Mouse (Mus musculus) intestine, postnatal 0 days (tissue): Measurements from ENCODE around the gene Amn. TPM values are rescaled to one million over a fixed set of nuclear protein-coding genes. Genes with fewer than 3 reads are reported as not detected.

Experiments used
- ATAC-seq: fragments of 200-750 bp; cut with Nextera tagmentation; 2 replicates; pipeline ENCODE4 v1.8.0; 2017; ENCODE audit warnings: mild to moderate bottlenecking, moderate TSS enrichment, moderate library complexity
- H3K27ac ChIP-seq: fragments of 300-500 bp; sonication (generic); 2 replicates; pipeline ENCODE4 v1.5.1; 2014; ENCODE audit warnings: mild to moderate bottlenecking, low read depth, low read length, moderate library complexity
- H3K27me3 ChIP-seq: fragments of 300-500 bp; sonication (generic); replicated peaks from 2 replicates; pipeline ENCODE4 v1.6.1; 2014; ENCODE audit warnings: low read length, mixed read lengths; ENCODE audit not compliant: control insufficient read depth, insufficient read depth
- H3K36me3 ChIP-seq: fragments of 300-500 bp; sonication (generic); 2 replicates; pipeline ENCODE4 v1.6.1; 2014; ENCODE audit warnings: mild to moderate bottlenecking, moderate library complexity; ENCODE audit not compliant: control insufficient read depth, insufficient read depth
- H3K4me1 ChIP-seq: fragments of 300-500 bp; sonication (generic); replicated peaks from 2 replicates; pipeline ENCODE4 v1.6.1; 2014; ENCODE audit warnings: antibody characterized with exemption, low read length, mixed read lengths; ENCODE audit not compliant: control insufficient read depth, insufficient read depth
- H3K4me2 ChIP-seq: fragments of 300-500 bp; sonication (generic); replicated peaks from 2 replicates; pipeline ENCODE4 v1.6.1; 2014; ENCODE audit warnings: low read depth, mild to moderate bottlenecking, moderate library complexity
- H3K4me3 ChIP-seq: fragments of 300-500 bp; sonication (generic); 2 replicates; pipeline ENCODE4 v1.5.1; 2014; ENCODE audit warnings: low read depth, low read length
- H3K9ac ChIP-seq: fragments of 300-500 bp; sonication (generic); 2 replicates; pipeline ENCODE4 v1.6.1; 2014; ENCODE audit warnings: mild to moderate bottlenecking, low read depth, low read length
- H3K9me3 ChIP-seq: fragments of 300-500 bp; sonication (generic); 2 replicates; pipeline ENCODE4 v1.6.1; 2016; ENCODE audit warnings: mixed run types; ENCODE audit not compliant: control insufficient read depth
- CTCF ChIP-seq: sonication (generic); IDR thresholded peaks from 2 replicates; pipeline ENCODE4 v1.5.1; 2016; ENCODE audit warnings: low read depth, mild to moderate bottlenecking, control low read depth, antibody characterized with exemption, moderate library complexity
- WGBS: fragments of 180-500 bp; shearing (Covaris S2); extraction: QIAGEN DNeasy Blood & Tissue Kit; methylation state at CpG from one replicate; pipeline ENCODE4 v1.1.7; 2014; 5-methylcytosine and 5-hydroxymethylcytosine counted together
- polyA plus RNA-seq: library from polyadenylated mRNA; unstranded; fragments of >200 nt; fragmentation: Nextera tagmentation; extraction: Ambion mirVana; gene quantifications from 2 replicates; pipeline ENCODE4 v1.2.1, GENCODE M21; 2015

Gene Amn
- 528 and 608 TPM in 2 replicates for polyA plus RNA-seq

DNA sequence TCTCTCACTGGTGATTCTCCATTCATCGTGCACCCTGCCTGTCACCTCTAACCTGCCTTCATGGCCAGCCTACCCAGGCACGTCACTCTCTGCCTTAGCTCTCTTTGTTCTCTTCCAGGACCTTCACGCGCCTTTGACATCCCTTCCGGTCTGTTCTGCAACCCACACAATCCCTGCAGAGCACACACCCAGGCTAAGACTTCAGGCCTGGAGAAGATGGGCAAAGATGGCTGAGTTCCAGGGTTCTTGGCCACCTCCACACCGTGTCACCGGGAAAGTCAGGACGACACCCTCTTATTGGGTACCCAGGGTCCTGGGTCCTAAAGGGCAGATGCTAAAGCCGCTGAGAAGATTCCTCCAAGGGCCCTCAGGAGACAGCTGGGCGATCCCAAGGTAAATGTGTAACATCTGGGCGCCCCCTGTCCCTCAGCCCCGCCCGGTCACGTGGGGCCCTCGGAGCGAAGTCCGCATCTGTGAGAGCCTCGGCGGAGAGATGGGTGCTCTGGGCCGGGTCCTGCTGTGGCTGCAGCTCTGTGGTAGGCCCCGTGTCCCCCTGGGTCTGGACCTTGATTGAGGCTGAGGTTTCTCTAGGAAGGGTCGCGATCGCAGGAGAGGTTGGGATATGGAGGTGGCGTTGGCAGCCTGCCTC lies at the start of gene Amn:
Amn (plus strand) TSS at position 467 of the 649 bp plus-strand sequence.
- peak; percentile 75 for ATAC-seq
- H3K27me3 ChIP-seq: peaks cover 42% of the 10 kb centered on the region
- H3K4me1 ChIP-seq: 0 out of 2 replicates have a peak, but pooled peaks cover 8% of the 10 kb centered on the region
- 19% methylated on average over 25 of the region's 25 CpGs for WGBS
- no peak; the same call in 1 of the 2 replicates for TF ChIP-seq CTCF
- peaks cover 23% of the 10 kb centered on the region for H3K36me3 ChIP-seq
- H3K4me3 ChIP-seq: peak within 1 kb of the TSS; percentile 50
- peak within 1 kb of the TSS; percentile 76 for H3K27ac ChIP-seq
- no peaks in the 10 kb centered on the region for H3K9me3 ChIP-seq
- peak within 1 kb of the TSS; percentile 51 for H3K9ac ChIP-seq
- H3K4me2 ChIP-seq: peak within 1 kb of the TSS; percentile 73

DNA sequence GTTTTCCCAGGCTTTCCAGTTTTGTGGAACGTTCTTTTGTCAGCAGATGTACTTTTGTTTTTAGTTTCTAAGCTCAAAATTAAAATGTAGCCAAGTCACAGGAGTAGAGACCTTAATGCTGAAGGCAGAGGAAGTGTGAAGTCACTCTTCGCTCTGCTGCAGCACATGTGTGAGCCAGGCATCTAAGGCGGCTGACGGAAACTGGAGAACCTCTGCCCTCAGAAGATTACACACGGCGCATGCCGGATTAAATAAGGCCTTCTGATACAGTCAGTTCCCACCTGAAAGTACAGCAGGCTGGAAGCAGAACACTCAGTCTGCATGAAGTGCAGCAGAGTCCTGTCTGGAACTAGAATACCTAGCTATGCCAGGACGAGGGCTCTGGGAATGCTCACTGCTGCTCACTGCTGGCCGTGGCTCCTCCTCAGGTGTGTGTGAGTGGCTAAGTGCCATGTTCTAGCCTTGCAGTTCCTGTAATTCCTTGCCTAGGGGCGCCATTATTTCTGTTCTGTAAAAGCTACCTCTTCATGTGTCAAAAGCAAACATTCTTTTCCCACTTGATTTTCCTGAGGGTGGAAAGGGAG lies 45.6 kb upstream of the Amn start:
- no peak for TF ChIP-seq CTCF

DNA sequence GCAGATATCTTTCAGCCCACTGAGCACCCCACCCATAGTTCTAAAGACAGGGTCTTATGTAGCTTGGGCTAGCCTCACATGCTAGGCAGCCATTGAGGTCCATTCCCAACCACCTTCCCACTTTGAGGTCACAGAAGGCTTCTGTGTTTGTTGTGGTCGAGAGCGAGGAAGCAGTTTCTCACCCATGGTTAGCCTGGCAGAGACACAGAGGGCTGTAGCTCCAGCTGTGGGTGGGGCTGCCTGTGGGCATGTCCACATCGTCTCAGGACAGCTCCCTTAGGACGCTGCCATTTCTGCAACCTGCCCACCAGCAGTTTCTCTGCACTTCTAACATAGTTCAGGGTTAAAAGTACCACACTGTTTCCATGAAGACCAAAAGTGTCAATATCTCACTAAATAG lies 43.5 kb upstream of the Amn start:
- Histone ChIP-seq H3K9me3 (no peaks in the 10 kb centered on the region), H3K4me3 (no peak overlapping the region), H3K27ac (no peak overlapping the region), H3K9ac (no peak overlapping the region), H3K27me3 (no peaks in the 10 kb centered on the region), H3K4me2 (no peak overlapping the region), H3K4me1 (no peaks in the 10 kb centered on the region), H3K36me3 (0 out of 2 replicates have a peak, but pooled peaks cover under 1% of the 10 kb centered on the region)
- TF ChIP-seq CTCF: no peak
- WGBS: 73% methylated on average over 4 of the region's 4 CpGs
- ATAC-seq: no peak

More for the DNA sequence above, 45.6 kb upstream of the Amn start:
- no peak overlapping the region for H3K27ac ChIP-seq
- H3K9ac ChIP-seq: no peak overlapping the region
- H3K4me3 ChIP-seq: no peak overlapping the region
- no peaks in the 10 kb centered on the region for H3K4me1 ChIP-seq
- no peaks in the 10 kb centered on the region for H3K9me3 ChIP-seq
- no peaks in the 10 kb centered on the region for H3K27me3 ChIP-seq
- WGBS: 80% methylated on average over 10 of the region's 10 CpGs
- ATAC-seq: no peak
- no peak overlapping the region for H3K4me2 ChIP-seq
- H3K36me3 ChIP-seq: peaks cover 13% of the 10 kb centered on the region

DNA sequence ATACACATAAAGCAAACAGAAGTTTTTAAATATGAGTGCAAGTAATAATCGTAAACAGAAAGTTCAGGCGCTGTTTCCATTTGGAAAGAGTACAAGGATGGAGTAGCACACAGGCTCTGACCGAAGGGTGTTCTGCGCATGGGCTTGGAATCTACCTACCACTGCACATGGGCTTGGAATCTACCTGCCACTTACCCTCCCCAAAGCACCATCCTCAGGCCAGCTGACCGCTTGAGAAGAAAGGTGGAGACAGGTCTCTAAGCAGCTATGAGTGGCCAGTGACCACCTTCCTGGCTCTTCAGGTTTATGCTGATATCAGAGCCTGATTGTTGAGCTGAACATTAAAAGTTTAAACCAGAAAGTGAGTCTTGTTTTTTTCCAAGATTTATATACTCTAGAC lies 42.4 kb upstream of the Amn start:
- H3K9me3 ChIP-seq: no peaks in the 10 kb centered on the region
- no peak for TF ChIP-seq CTCF
- 93% methylated on average over 5 of the region's 5 CpGs for WGBS
- no peaks in the 10 kb centered on the region for H3K36me3 ChIP-seq
- H3K4me1 ChIP-seq: no peaks in the 10 kb centered on the region
- no peak overlapping the region for H3K9ac ChIP-seq
- H3K27ac ChIP-seq: no peak overlapping the region
- no peak overlapping the region for H3K4me2 ChIP-seq
- no peak for ATAC-seq
- no peak overlapping the region for H3K4me3 ChIP-seq
- no peaks in the 10 kb centered on the region for H3K27me3 ChIP-seq

DNA sequence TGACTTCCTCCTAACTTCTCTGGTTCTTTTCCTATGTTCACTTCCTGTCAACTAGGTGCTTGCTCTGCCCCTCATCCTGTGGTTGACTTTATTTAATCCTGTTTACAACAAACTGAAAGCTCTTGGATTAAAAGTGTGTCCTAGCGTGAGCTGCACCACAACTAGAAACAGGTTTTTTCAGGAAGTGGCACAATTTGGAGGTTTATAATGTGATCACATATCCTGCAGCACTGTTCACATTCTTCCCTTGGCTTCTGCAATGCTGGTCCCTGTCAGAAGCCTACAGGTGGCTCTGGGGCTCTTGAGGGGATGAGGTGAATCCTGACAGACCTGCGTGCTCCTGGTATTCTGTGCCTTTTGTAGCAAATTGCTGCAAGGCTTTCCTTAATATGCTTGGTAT lies 40.1 kb upstream of the Amn start:
- H3K4me3 ChIP-seq: no peak overlapping the region

DNA sequence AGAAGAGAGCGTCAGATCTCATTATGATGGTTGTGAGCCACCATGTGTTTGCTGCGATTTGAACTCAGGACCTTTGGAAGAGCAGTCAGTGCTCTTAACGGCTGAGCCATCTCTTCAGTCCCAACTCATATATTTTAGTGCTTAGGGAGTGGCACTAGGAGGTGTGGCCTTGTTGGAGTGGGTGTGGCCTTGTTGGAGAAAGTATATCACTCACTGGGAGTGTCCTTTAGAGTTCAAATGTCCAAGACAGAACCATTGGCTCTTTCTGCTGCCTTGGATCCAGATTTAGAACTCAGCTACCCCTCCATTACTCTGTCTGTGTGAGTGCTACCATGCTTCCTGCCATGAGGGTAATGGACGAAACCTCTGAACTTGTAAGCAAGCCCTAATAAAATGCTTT lies 37.1 kb upstream of the Amn start:
- H3K36me3 ChIP-seq: peaks cover 6% of the 10 kb centered on the region; the same call in 1 of the 2 replicates
- H3K4me3 ChIP-seq: no peak overlapping the region
- no peak overlapping the region for H3K27ac ChIP-seq
- WGBS: 75% methylated on average over 4 of the region's 4 CpGs
- no peak overlapping the region for H3K9ac ChIP-seq
- no peak for TF ChIP-seq CTCF
- no peaks in the 10 kb centered on the region for H3K27me3 ChIP-seq
- no peaks in the 10 kb centered on the region for H3K9me3 ChIP-seq
- no peaks in the 10 kb centered on the region; the same call in 1 of the 2 replicates for H3K4me1 ChIP-seq
- peak; percentile 78 for ATAC-seq
- no peak overlapping the region for H3K4me2 ChIP-seq

More for the DNA sequence above, 40.1 kb upstream of the Amn start:
- WGBS: 86% methylated on average over 2 of the region's 2 CpGs
- Histone ChIP-seq H3K9ac (no peak overlapping the region), H3K4me1 (no peaks in the 10 kb centered on the region; the same call in 1 of the 2 replicates), H3K36me3 (no peaks in the 10 kb centered on the region), H3K4me2 (no peak overlapping the region), H3K27ac (no peak overlapping the region), H3K27me3 (no peaks in the 10 kb centered on the region), H3K9me3 (no peaks in the 10 kb centered on the region)
- TF ChIP-seq CTCF: no peak
- ATAC-seq: no peak
